Mouse (Mus musculus) ES-Bruce4 (cell line): Measurements from ENCODE around the gene Tnfsfm13. TPM values are rescaled to one million over a fixed set of nuclear protein-coding genes. Genes with fewer than 3 reads are reported as not detected.

Experiments used
- H3K27ac ChIP-seq: 2 replicates; pipeline ENCODE4 v1.5.1; 2012; ENCODE audit warnings: low read length, inconsistent platforms; ENCODE audit not compliant: insufficient read depth
- H3K27me3 ChIP-seq: 2 replicates; pipeline ENCODE4 v1.6.1; 2012; ENCODE audit warnings: mild to moderate bottlenecking, low read length, inconsistent platforms; ENCODE audit not compliant: control insufficient read depth, poor library complexity, insufficient read depth, severe bottlenecking
- H3K36me3 ChIP-seq: 2 replicates; pipeline ENCODE4 v1.6.1; 2012; ENCODE audit warnings: inconsistent platforms, mild to moderate bottlenecking, low read length, moderate library complexity; ENCODE audit not compliant: control insufficient read depth, poor library complexity, insufficient read depth, severe bottlenecking
- H3K4me1 ChIP-seq: one replicate; pipeline ENCODE4 v1.8.1; 2011; ENCODE audit warnings: low read length; ENCODE audit not compliant: control insufficient read depth, insufficient read depth
- H3K4me3 ChIP-seq: 2 replicates; pipeline ENCODE4 v1.5.1; 2011; ENCODE audit warnings: low read depth, mild to moderate bottlenecking, low read length
- H3K9ac ChIP-seq: 2 replicates; pipeline ENCODE4 v1.6.1; 2012; ENCODE audit warnings: low read depth, mild to moderate bottlenecking, inconsistent platforms; ENCODE audit not compliant: poor library complexity, severe bottlenecking
- H3K9me3 ChIP-seq: replicated peaks from 2 replicates; pipeline ENCODE4 v1.6.1; 2012; ENCODE audit warnings: mild to moderate bottlenecking, low read length, inconsistent platforms; ENCODE audit not compliant: control insufficient read depth, poor library complexity, insufficient read depth, severe bottlenecking
- CTCF ChIP-seq: IDR thresholded peaks from one replicate; pipeline ENCODE4 v1.8.1; 2011; ENCODE audit warnings: low read depth, low read length
- EP300 ChIP-seq: IDR thresholded peaks from 2 replicates; pipeline ENCODE4 v1.6.1; 2011; ENCODE audit warnings: low read depth, low read length; ENCODE audit not compliant: insufficient read depth
- POLR2A ChIP-seq: IDR thresholded peaks from one replicate; pipeline ENCODE4 v1.8.1; 2011; ENCODE audit warnings: low read length; ENCODE audit not compliant: insufficient read depth
- polyA plus RNA-seq: library from polyadenylated mRNA; stranded (reverse); fragments of >200 nt; gene quantifications from 2 replicates; pipeline ENCODE4 v1.2.4, GENCODE M21; 2011; ENCODE audit warnings: low read depth; ENCODE audit not compliant: missing spikeins, insufficient read depth, insufficient read length

The Tnfsfm13 gene
- polyA plus RNA-seq, 1 experiment, result 3.6 TPM

DNA sequence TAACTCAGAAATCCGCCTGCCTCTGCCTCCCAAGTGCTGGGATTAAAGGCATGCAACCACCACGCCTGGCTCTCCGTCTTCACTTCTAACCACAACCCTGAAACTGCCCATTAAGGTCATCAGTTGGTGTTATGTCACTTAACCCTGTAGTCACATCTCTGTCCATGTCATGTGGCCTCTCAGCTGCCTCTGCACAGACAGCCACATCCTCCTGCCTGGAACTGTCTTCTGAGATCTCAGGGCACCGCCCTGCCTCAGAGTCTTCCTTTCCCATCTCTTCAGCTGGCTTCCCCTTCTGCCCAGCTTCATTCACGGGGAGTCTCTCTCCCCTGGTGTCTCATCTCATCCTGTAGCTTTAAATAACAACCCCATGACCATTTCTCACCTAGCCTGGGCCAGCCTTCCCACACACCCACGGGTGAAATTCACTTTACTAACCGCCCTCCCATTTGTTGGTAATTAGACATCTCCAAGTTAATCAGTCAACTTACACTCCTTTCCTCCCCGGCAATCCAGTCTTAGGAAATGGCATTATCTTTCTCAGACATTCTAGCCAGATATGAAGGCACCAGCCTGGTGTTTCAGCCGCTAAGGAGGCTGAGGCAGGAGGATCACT is 3.6 kb downstream of the Tnfsfm13 start:
- peaks cover 3% of the 10 kb centered on the region for H3K4me1 ChIP-seq
- H3K27ac ChIP-seq, result 0 out of 2 replicates have a peak overlapping the region, but pooled peaks have one; percentile 12
- TF ChIP-seq CTCF (no peak), POLR2A (no peak), EP300 (no peak)
- no peaks in the 10 kb centered on the region for H3K36me3 ChIP-seq
- no peaks in the 10 kb centered on the region for H3K27me3 ChIP-seq
- no peaks in the 10 kb centered on the region for H3K9me3 ChIP-seq
- H3K9ac ChIP-seq, result no peak overlapping the region
- no peak overlapping the region for H3K4me3 ChIP-seq

DNA sequence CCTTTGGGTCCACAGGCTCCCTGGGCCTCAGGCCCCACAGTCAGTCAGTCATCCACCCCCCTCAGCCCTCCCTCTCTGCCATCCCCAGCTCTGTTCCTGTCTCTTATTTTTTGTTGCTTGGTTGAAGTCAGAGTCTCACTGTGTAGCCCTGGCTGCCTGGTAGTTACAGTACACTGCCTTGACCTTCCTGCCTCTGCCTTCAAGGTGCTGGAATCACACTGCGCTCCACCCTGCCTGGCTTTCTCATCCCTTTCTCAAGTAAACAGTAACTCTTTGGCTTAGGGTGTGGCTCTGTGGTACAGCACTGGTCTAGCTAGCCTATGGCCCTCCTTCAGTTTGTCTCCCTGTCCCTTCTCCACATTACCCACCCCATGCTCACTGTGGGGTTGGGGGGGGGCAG is 6.0 kb downstream of the Tnfsfm13 start:
- Histone ChIP-seq H3K9ac (peak overlapping the region; percentile 7; the same call in 1 of the 2 replicates), H3K27ac (peak overlapping the region; percentile 91), H3K4me1 (peaks cover 3% of the 10 kb centered on the region), H3K4me3 (no peak overlapping the region), H3K9me3 (no peaks in the 10 kb centered on the region), H3K36me3 (no peaks in the 10 kb centered on the region), H3K27me3 (no peaks in the 10 kb centered on the region)
- TF ChIP-seq POLR2A (no peak), CTCF (no peak), EP300 (peak; percentile 92)

DNA sequence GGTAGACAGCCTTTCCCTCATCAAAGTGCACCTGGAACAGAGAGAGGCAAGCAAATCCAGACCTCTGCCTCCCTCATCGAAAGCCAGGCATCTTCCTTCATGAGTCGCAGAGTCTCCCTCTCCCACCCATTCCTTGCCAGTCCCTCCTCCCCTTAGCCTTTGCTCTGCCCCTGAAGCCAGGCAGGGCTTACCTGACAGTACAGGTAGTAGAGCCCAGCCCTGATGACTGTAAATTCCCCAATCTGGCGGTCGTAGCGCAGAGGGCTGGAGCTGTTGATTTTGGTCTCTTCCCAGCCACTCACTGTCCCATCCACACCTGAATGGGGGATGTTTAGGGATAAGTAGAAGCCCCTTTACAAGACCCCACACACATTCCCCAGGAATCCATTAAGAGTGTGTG is 8.8 kb downstream of the Tnfsfm13 start:
- TF ChIP-seq EP300 (no peak), POLR2A (no peak), CTCF (no peak)
- H3K9ac ChIP-seq, result peak overlapping the region; percentile 85
- no peaks in the 10 kb centered on the region for H3K36me3 ChIP-seq
- no peaks in the 10 kb centered on the region for H3K4me1 ChIP-seq
- H3K9me3 ChIP-seq, result no peaks in the 10 kb centered on the region
- peak overlapping the region; percentile 31 for H3K4me3 ChIP-seq
- H3K27ac ChIP-seq, result peak overlapping the region; percentile 65
- no peaks in the 10 kb centered on the region for H3K27me3 ChIP-seq

DNA sequence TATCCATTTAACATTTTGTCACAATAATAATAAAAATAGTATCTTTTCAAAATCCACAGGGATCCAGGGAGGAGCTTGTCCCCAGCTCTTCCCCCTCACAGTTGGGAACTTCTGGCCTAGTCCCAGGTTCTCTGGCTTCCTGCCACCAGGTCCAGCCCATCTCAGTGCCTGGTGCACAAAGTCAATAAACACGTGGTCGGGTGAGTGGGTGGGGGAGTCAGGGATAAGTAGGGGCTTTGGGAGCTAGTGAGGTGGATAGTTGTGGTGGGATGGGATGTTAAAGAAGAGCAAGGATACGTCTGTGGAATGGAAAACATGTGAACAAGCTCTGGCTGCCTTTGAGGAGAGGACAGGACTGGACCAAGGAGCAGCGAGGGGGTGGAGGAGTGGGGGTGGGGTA is 9.5 kb downstream of the Tnfsfm13 start:
- Histone ChIP-seq H3K36me3 (no peaks in the 10 kb centered on the region), H3K4me1 (no peaks in the 10 kb centered on the region), H3K9me3 (no peaks in the 10 kb centered on the region), H3K4me3 (peak overlapping the region; percentile 31), H3K27ac (peak overlapping the region; percentile 65), H3K9ac (peak overlapping the region; percentile 85), H3K27me3 (no peaks in the 10 kb centered on the region)
- peak; percentile 26 for TF ChIP-seq POLR2A
- TF ChIP-seq EP300, result 0 out of 2 replicates have a peak, but pooled peaks have one; percentile 25
- TF ChIP-seq CTCF, result no peak

DNA sequence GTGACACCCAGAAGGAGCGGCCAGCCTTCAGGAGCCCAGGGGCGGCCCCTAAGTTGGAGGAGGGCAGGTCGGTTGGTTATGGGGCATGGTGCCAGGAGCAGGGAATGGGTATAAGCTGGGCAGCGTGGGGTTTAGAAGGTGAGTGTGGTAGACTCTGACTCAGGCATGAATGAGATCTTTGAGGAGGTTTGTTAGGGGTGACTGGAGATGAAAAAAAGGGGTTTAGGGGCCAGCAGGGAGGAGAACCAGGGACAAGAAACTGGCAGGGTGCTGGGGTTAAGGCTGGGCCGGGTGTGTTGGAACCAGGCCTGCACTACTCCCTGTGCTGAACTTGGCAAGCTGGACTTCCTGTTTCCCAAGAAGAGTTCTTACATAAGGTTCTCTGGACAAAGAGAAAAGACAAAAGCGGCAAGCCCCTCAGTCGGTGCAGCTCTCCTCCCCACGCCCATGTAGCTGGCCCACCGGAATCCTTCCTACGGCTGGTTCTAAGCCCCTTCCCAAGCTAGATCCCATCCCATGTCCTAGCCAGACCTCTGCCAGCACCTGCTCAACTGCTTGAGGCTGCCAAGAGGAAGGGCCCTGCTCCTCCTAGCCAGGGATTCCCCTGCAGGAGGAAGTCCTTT is 10.3 kb downstream of the Tnfsfm13 start, which contains the start of gene Tnfsf13:
TSS of gene Tnfsf13 (minus strand) at position 259 of the 623 bp plus-strand sequence.
- Histone ChIP-seq H3K27me3 (no peaks in the 10 kb centered on the region), H3K9ac (peak within 1 kb of the TSS; percentile 85), H3K27ac (peak within 1 kb of the TSS; percentile 65), H3K4me1 (no peaks in the 10 kb centered on the region), H3K36me3 (no peaks in the 10 kb centered on the region), H3K4me3 (peak within 1 kb of the TSS; percentile 68), H3K9me3 (no peaks in the 10 kb centered on the region)
- TF ChIP-seq CTCF, result no peak

DNA sequence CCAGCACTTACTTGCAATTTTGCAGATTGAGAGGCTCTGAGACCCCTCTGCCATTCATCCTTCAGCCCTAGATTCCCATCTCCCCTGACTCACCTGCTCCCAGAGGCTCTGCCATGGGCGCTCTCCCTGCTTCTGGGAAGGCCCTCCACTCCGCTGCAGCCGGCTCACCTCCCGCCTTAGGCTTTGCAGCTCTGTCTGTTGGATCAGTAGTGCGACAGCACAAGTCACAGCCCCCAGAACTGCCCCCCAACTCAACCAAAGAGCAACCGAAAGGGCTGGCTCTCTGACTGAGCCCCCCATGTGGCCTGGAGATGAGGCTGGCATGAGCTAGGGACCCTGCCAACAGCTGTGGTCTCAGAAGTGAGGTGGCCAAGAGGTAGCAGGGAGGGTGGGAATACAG is 11.0 kb downstream of the Tnfsfm13 start:
- peak overlapping the region; percentile 68 for H3K4me3 ChIP-seq
- peak overlapping the region; percentile 85 for H3K9ac ChIP-seq
- H3K9me3 ChIP-seq, result no peaks in the 10 kb centered on the region
- H3K36me3 ChIP-seq, result peaks cover 5% of the 10 kb centered on the region; the same call in 1 of the 2 replicates
- H3K27ac ChIP-seq, result peak overlapping the region; percentile 65
- H3K27me3 ChIP-seq, result no peaks in the 10 kb centered on the region
- H3K4me1 ChIP-seq, result no peaks in the 10 kb centered on the region
- no peak for TF ChIP-seq CTCF
- no peak for TF ChIP-seq POLR2A
- no peak for TF ChIP-seq EP300
